Mouse (Mus musculus) frontal cortex, adult (tissue): ENCODE measurements around the gene Ctrb1.
"Not testable (repeated sequence)": the region's sequence is repeated elsewhere in the genome, so short reads cannot be mapped to it uniquely, and the experiment has no call there.

Experiments used
- ATAC-seq: cut with Nextera tagmentation; 2 replicates; pipeline ENCODE4 v1.9.2; 2017; ENCODE audit warnings: mild to moderate bottlenecking, moderate library complexity, mixed read lengths; ENCODE audit not compliant: low TSS enrichment

Ctrb1 gene

GRCm38 (mm10) chr8:111681153-111681552, 9.7 kb downstream of the Ctrb1 start:
- no peak for ATAC-seq

DNA sequence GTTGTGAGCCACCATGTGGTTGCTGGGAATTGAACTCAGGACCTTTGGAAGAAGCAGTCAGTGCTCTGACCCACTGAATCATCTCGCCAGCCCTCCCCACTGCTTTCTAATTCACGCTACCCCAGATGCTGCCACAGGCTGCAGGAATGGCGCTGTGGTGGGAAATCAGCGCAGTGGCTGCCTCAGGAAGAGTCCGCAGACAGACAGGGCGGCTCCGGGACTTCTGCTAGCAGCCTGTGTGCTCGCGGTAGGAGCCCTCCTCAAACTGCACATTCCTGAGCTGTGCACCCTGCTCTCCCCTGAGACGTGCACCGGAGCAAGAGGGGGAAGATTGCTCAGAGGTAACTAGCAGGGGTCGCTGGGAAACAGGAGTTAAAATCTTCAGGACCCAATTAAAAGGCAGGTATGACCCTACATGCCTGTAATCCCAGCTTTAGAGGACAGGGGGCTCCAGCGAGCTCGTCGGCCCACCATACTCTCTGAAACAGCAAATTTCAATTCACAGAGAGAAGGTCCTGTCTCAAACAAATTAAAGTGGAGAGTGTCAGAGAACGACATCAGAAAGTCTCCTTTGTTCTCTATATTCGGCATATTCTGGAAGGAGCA, 10.3 kb downstream of the Ctrb1 start:
- ATAC-seq, result no peak

DNA sequence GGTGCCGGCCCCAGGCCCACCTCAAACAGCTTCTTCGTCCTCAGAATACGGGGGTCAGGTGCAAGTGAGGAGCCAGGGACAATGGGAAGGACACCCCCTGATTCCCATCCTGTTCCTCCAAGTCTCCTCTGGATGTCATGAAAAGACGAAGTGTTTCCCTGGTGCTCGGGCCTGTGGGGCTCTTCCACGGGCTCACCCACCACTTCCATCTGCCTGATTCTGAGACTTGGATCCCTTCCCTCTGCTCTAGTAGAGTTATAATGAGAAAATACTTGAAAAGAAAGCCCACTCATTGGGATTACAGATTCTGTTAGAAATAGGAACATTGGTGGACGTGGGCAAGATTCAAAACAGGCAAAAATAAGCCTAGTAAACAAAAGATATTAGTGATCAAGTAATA, 12.0 kb downstream of the Ctrb1 start:
- ATAC-seq, result peak; percentile 86

DNA sequence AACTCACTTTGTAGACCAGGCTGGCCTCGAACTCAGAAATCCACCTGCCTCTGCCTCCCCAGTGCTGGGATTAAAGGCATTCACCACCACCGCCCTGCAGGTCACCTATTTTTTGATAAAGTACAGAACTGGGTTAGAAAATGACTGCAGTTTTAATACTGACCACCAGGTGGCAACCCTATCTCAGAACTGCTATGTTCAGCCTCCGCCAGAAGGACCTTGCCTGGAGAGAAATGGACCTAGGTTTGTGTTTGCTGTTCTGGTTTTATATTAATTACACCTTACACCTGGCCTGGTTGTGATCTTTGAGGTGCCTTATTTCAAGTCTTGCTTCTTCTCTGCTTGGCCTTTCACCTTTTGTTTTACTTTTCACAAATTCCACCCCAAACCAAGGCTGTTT, 12.7 kb downstream of the Ctrb1 start:
- peak; percentile 58; the same call in 1 of the 2 replicates for ATAC-seq

- no peak for ATAC-seq
Observed at GRCm38 (mm10) chr8:111676237-111676636, 14.6 kb downstream of the Ctrb1 start.

- no peak for ATAC-seq
Observed at GRCm38 (mm10) chr8:111666751-111667150, 24.1 kb downstream of the Ctrb1 start.

DNA sequence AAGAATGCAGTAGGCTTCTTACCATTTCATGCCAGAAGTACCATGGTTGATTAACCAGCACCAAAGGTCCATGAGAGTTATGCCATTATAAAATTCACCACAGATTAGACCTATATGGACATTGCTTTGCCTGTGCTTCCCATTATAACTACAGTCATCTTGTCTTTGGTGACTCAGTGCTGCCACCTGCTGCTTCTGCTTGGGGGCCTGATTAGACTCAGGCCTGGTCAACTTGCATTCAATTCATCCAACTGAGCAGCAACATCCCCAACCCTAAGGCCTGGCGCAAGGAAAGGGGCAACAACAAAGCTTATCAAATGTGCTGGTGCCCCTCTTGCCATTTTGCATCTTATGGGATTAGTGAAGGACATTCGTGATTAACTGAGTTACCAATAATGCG, 28.3 kb downstream of the Ctrb1 start:
- peak; percentile 73 for ATAC-seq

DNA sequence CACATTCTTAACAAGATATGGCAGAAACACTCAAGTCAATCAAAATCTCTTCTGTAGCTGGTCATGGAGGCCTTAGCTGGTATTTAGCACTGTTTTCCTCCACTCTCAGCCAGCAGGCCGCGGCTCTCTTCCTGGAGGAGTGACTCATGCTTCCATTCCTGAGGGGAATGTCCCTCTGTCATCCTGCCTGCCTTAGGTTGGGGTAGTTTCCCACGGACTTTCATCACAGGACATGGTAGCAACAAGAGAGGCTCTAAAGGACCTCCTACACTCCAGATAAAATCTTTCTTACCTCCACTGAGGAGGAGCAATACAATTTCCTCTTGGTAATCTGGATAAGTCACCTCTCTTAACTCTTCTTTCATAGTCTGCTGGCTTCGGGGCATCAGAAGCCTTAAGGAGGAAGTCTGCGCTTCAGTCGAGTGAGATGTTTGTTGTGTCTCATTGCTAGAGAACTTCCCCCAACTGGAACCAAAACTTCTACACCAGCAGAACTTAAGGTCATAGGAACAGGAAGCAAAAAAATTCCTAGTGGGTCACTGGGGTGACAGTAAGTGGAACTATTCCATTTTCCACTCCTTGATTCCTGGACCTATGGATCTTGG, 31.9 kb downstream of the Ctrb1 start:
- peak; percentile 81 for ATAC-seq

DNA sequence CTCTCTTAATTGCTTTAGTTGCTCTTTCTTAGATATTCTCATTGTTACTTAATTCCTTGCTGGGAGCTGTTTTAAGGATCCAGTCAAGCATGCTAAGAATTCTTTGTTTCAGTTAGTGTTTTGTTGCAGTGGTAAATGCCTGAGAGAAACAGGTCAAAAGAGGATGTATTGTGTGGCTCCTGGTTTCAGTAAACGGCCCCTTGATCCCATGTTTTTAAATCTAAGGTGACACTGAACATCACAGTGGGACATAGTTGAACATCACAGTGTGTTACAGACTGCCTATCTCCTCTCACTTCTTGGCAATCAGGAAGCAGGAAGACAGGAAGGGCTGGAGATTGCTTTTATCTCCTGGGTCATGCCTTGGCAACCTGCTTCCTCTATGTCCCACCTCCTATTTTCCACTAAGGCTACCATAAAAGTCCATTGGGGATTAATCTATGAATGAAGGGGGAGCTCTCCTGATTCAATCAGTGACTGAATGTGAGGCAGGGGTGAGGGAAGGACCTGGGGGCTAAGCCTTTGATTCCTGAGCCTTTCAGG, 33.4 kb downstream of the Ctrb1 start:
- no peak for ATAC-seq

GRCm38 (mm10) chr8:111653524-111653923, 37.3 kb downstream of the Ctrb1 start:
- no peak for ATAC-seq

DNA sequence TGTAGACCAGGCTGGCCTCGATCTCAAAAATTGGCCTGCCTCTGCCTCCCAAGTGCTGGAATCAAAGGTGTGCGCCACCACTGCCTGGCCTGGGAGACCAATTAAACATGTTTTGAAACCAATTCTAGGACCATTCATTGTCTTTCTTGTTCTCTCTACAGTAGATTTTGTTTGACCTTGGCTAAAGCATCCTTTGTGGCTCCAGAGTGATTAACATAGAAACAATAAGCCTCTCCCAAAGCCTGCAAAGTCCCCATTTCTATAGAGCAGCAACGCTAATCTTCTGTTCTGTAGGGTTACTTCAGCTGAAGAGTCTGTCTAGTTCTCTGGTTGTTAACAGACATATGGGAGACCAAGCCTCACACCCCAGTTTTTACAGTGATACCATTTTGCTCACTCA, 40.2 kb downstream of the Ctrb1 start:
- no peak for ATAC-seq

DNA sequence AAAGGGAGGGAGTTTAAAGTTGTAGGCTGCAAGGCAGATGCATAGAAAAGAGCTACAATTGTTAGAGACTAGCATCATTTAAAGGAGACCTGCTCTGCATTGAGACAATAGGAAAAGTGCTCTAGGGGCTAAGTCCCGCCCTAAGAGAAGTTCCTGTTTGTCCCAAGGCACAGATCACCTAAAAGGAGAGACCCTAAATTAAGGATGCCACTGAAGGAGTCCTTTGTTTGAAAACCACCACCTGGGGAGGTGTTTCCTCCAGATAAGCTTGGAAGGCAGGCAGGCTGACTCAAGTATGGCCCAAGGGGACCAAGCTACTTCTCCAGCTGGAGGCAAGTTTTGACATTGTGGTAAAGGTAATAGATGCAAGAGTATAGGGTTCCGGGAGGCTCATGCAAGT, 42.0 kb downstream of the Ctrb1 start:
- no peak for ATAC-seq

DNA sequence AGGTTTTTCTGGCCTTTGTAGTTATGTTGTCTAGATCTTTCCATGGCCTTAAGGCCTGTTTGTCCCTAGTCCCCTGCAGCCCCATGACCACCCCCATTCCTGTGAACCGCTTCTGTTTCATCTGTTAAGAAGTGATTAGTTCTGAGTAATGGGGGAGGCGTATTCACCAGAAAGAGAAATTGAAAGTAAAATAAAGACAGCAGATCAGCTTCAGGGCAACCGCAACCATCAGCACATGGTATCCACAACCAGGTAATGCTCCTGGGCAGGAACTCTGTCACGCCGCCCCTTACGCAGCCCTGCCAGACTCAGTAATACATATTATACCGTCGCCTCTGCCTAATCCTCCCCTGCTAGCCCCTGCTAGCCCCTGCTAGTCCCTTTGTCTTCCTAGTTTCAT, 45.1 kb downstream of the Ctrb1 start:
- no peak for ATAC-seq

GRCm38 (mm10) chr8:111644286-111645051, 46.3 kb downstream of the Ctrb1 start:
- not testable (repeated sequence) for ATAC-seq

GRCm38 (mm10) chr8:111643264-111644141, 47.3 kb downstream of the Ctrb1 start, which contains the start of gene Zfp1:
Zfp1 (plus strand) TSS chr8:111643401.
- peak; percentile 91 for ATAC-seq

DNA sequence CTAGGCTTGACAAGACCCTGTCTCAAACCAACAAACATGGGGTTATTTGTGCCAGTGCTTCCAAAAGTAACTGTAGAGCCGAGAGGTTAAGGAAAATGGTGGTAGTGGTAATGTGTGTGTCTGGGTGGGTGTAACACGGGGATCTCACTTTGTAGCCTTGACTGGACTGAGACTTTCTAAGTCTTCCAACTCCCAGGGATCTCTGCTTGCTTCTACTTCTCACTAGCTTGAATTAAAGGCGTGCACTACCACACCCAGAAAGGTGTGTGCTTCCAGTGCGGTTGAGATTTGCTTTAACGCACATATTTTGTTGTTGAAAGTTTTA, 47.9 kb downstream of the Ctrb1 start:
- peak; percentile 32 for ATAC-seq

DNA sequence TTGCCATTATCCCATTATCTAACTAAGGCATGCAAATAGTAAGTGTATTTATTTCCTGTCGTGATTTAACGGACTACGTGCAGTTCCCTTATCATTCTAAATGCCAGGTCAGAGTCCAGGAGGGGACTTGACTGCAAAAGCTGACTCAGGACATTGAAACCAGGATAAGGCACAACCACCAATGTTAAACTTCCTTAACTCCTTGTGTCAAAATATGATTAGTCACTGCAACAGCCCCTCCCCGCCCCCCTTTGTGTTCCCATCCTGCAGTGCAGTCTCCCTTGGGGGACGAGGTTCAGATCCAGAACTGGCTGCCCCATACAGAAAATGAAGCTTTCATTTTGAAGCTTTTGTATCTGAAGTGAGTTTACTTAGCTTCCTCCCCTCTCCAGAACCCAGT, 48.3 kb downstream of the Ctrb1 start:
- ATAC-seq, result no peak

DNA sequence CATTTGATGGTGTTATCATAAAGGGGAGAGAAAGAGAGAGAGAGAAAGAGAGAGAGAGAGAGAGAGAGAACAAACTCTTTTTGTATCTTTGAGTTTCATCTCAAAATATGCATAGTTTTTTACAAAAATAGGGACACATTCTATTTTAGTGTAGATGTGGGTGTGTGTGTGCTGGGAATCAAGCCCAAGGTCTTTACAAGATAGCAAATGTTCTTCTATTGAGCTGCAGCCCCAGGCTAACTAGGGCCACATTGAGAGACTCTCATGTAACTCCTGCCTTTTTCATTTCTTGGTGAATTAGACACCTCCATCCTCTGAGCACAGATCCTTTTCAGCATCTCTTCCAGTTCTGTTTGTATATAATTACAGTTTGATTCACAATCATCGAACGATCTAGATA, 49.7 kb downstream of the Ctrb1 start:
- ATAC-seq, result peak; percentile 32

DNA sequence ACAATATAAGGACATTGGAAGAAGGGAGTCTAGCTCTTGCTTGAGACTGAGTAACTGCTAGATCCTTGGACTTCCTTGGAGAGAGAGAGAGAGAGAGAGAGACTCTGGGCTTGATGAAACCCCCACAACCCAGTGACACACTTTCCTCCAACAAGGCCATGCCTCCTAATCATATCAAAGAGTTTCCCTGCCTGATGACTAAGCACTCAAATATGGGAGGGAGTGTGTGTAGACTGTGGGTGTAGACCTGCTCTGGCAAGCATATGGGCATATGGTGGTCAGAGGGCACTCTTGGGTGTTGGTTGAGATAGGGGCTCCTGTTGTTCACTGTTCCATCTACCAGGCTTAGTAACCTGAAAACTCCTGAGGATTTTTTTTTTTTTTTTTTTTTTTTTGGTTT, 52.7 kb downstream of the Ctrb1 start:
- ATAC-seq, result no peak
